Mouse (Mus musculus) embryonic facial prominence, embryonic 12.5 days (tissue): ENCODE results near the gene Dennd1a. TPM values are rescaled to one million over a fixed set of nuclear protein-coding genes. Genes with fewer than 3 reads are reported as not detected.

Source experiments
- ATAC-seq: fragments of 200-750 bp; cut with Nextera tagmentation; 2 replicates; pipeline ENCODE4 v1.8.0; 2017; ENCODE audit not compliant: insufficient number of reproducible peaks, insufficient read depth, low FRiP score, low TSS enrichment
- H3K27ac ChIP-seq: fragments of 300-500 bp; sonication (generic); 2 replicates; pipeline ENCODE4 v1.5.1; 2016; ENCODE audit warnings: mild to moderate bottlenecking
- H3K27me3 ChIP-seq: fragments of 300-500 bp; sonication (generic); 2 replicates; pipeline ENCODE4 v1.6.1; 2016; ENCODE audit warnings: mild to moderate bottlenecking, moderate library complexity
- H3K36me3 ChIP-seq: fragments of 300-500 bp; sonication (generic); 2 replicates; pipeline ENCODE4 v1.6.1; 2016; ENCODE audit warnings: mild to moderate bottlenecking
- H3K4me1 ChIP-seq: fragments of 300-500 bp; sonication (generic); 2 replicates; pipeline ENCODE4 v1.6.1; 2016
- H3K4me2 ChIP-seq: fragments of 300-500 bp; sonication (generic); replicated peaks from 2 replicates; pipeline ENCODE4 v1.6.1; 2016; ENCODE audit warnings: mild to moderate bottlenecking, moderate library complexity
- H3K4me3 ChIP-seq: fragments of 300-500 bp; sonication (generic); 2 replicates; pipeline ENCODE4 v1.5.1; 2016; ENCODE audit warnings: mild to moderate bottlenecking
- H3K9ac ChIP-seq: fragments of 300-500 bp; sonication (generic); 2 replicates; pipeline ENCODE4 v1.6.1; 2016; ENCODE audit warnings: mild to moderate bottlenecking, moderate library complexity
- H3K9me3 ChIP-seq: fragments of 300-500 bp; sonication (generic); 2 replicates; pipeline ENCODE4 v1.6.1; 2016; ENCODE audit warnings: mild to moderate bottlenecking, moderate library complexity
- WGBS: fragments of 180-500 bp; shearing (Covaris S2); methylation state at CpG from one replicate; pipeline ENCODE4 v1.1.7; 2016; 5-methylcytosine and 5-hydroxymethylcytosine counted together
- polyA plus RNA-seq: library from polyadenylated mRNA; unstranded; fragments of >200 nt; fragmentation: Nextera tagmentation; extraction: Ambion mirVana; gene quantifications from 2 replicates; pipeline ENCODE4 v1.2.1, GENCODE M21; 2016

Dennd1a gene
- polyA plus RNA-seq, 1 experiment from 2014 or later, result 21.4 TPM

GRCm38 (mm10) chr2:37774571-37774970 lies 512.6 kb downstream of the Dennd1a start:
- WGBS, result 12% methylated on average over 5 of the region's 5 CpGs
- no peak overlapping the region for H3K27ac ChIP-seq
- no peak overlapping the region for H3K4me3 ChIP-seq
- H3K9me3 ChIP-seq, result no peaks in the 10 kb centered on the region
- H3K4me2 ChIP-seq, result no peak overlapping the region
- no peak for ATAC-seq
- H3K27me3 ChIP-seq, result peaks cover 20% of the 10 kb centered on the region
- no peak overlapping the region for H3K9ac ChIP-seq
- H3K4me1 ChIP-seq, result peaks cover 26% of the 10 kb centered on the region
- H3K36me3 ChIP-seq, result no peaks in the 10 kb centered on the region

DNA sequence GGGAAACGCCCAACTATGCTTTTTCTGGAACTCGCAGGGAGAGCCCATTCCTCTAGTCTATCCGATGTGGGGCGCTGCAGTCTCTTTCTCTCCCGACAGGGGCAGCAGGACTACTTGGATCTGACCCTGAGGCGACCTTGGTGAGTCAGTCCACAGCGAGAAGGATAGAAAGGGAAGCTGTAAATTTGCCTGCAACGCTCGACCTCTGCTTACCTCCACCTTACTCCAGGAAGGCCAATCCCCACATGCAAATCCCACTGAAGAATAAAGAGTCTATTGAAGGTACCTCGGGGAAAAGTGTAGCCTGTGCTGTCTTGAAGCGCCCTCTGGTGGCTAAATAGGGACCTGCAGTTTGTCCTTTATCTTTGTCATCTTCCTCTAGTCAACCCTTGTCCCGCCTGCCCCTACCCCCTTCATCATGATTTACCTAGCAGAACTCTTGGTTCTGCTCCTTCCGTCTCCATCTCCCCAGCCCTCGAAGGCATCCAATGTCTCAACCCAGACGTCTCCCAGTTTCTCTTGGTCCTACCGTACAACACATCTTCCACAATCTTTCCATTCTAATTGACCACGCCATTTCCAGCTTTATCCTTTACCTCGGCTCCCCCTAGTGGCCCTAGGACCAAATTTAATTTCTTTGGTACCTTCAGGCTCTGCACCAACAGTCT lies 515.4 kb downstream of the Dennd1a start:
- peak overlapping the region; percentile 32 for H3K4me3 ChIP-seq
- H3K9ac ChIP-seq, result 0 out of 2 replicates have a peak overlapping the region, but pooled peaks have one; percentile 27

DNA sequence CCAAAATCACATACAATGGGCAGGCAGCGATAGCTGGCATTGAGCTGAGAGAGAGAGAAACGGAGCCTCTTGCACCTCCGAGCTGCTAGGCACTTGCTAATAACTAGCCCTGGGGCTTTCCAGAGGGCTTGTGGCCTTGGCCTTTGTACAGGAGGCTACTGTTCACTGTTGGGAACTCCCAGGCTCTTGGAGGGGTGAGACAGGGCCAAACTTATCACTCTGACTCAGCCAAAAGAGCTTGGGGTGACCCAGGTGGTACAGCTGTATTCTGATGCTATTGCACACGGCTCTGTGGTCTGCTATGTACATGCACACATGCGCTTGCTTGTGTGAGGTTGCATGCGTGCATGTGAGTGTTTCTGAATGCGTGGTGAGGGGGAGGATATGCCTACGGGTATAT lies 517.4 kb downstream of the Dennd1a start:
- Histone ChIP-seq H3K27me3 (0 out of 2 replicates have a peak, but pooled peaks cover 7% of the 10 kb centered on the region), H3K27ac (no peak overlapping the region), H3K9ac (no peak overlapping the region), H3K4me3 (no peak overlapping the region), H3K36me3 (no peaks in the 10 kb centered on the region), H3K9me3 (no peaks in the 10 kb centered on the region), H3K4me2 (no peak overlapping the region), H3K4me1 (peaks cover 26% of the 10 kb centered on the region)
- ATAC-seq, result no peak
- 82% methylated on average over 8 of the region's 8 CpGs for WGBS

More for the DNA sequence above, 515.4 kb downstream of the Dennd1a start:
- Histone ChIP-seq H3K4me2 (peak overlapping the region; percentile 50), H3K36me3 (no peaks in the 10 kb centered on the region), H3K9me3 (no peaks in the 10 kb centered on the region), H3K27me3 (peaks cover 4% of the 10 kb centered on the region), H3K27ac (no peak overlapping the region), H3K4me1 (peaks cover 22% of the 10 kb centered on the region)
- ATAC-seq, result peak; percentile 31; the same call in 1 of the 2 replicates
- under 1% methylated on average over 18 of the region's 18 CpGs for WGBS

DNA sequence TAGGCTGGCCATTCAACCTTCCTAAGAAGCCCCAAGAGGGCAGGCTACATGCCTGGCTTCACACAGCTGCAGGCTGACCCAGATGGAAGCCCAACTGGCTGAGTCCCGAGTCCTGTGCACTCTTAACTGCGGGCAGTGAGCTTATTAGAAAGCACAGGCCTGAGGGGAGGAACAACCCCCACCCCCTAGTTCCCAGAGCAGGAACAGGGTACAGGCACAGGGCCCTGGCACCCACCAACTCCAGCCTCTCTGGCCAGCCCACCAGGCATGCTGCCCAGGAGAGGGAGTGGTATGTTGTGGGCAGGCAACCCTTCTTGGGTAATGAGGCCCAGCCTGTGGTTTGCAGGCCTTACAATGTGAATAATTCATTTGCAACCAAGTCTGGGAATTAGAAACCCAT lies 518.3 kb downstream of the Dennd1a start:
- H3K4me1 ChIP-seq, result peaks cover 26% of the 10 kb centered on the region
- no peak overlapping the region for H3K9ac ChIP-seq
- ATAC-seq, result no peak

DNA sequence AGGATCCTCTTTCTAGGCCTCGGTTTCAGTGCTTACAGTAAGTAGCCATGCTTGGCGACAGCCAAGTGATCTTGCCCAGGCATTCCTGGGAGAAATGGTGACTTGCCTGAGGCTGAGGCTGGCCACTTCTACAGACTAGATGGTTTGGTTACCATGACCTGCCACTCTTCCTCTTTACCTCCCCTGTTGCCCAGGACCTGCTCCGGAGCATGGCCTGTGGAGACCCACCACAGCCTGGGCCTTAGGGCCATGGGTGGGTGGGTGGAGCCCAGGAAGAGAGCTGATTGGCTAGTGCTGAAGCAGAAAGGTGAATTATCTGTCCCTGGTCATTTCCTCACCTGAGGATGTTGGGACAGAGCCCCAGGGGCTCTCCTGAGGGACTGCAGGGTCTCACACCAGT lies 519.5 kb downstream of the Dennd1a start:
- WGBS, result 36% methylated on average over 3 of the region's 3 CpGs
- Histone ChIP-seq H3K27ac (no peak overlapping the region; the same call in 1 of the 2 replicates), H3K4me3 (no peak overlapping the region), H3K36me3 (no peaks in the 10 kb centered on the region), H3K4me2 (no peak overlapping the region), H3K9ac (no peak overlapping the region), H3K9me3 (no peaks in the 10 kb centered on the region), H3K27me3 (0 out of 2 replicates have a peak, but pooled peaks cover 9% of the 10 kb centered on the region), H3K4me1 (peaks cover 26% of the 10 kb centered on the region)
- ATAC-seq, result no peak

More for the DNA sequence above, 518.3 kb downstream of the Dennd1a start:
- 0 out of 2 replicates have a peak, but pooled peaks cover 9% of the 10 kb centered on the region for H3K27me3 ChIP-seq
- H3K36me3 ChIP-seq, result no peaks in the 10 kb centered on the region
- H3K4me2 ChIP-seq, result no peak overlapping the region
- H3K4me3 ChIP-seq, result no peak overlapping the region
- no peak overlapping the region for H3K27ac ChIP-seq
- WGBS, result 43% methylated on average over 2 of the region's 2 CpGs
- no peaks in the 10 kb centered on the region for H3K9me3 ChIP-seq

DNA sequence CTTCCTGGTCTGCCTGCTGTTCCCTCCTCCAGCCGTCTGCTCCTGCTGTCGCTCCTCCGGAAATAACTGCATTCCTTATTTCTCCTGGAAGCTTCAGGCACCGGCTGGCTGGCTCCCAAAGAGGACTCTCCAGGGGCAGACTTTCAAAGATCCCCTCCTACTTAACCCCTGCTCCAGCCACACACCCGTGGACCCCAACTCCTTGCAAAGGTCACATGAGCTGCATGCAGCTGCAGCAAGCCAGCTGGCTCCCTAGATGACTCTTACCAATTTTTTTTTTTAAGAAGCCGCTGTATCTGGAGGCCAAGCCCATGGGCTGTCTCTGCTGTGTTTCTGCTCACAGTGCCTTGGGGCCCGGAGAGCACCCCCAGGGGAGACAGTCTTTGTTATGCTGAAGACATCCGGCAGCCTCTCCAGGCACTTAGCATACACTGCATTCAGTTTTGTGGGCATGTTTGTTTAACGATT lies 520.1 kb downstream of the Dennd1a start:
- no peaks in the 10 kb centered on the region for H3K36me3 ChIP-seq
- no peak overlapping the region for H3K9ac ChIP-seq
- ATAC-seq, result no peak
- H3K4me2 ChIP-seq, result no peak overlapping the region
- 0 out of 2 replicates have a peak, but pooled peaks cover 9% of the 10 kb centered on the region for H3K27me3 ChIP-seq
- peaks cover 26% of the 10 kb centered on the region for H3K4me1 ChIP-seq
- peak overlapping the region; percentile 54 for H3K27ac ChIP-seq
- no peaks in the 10 kb centered on the region for H3K9me3 ChIP-seq
- 4% methylated on average over 9 of the region's 9 CpGs for WGBS
- H3K4me3 ChIP-seq, result no peak overlapping the region

DNA sequence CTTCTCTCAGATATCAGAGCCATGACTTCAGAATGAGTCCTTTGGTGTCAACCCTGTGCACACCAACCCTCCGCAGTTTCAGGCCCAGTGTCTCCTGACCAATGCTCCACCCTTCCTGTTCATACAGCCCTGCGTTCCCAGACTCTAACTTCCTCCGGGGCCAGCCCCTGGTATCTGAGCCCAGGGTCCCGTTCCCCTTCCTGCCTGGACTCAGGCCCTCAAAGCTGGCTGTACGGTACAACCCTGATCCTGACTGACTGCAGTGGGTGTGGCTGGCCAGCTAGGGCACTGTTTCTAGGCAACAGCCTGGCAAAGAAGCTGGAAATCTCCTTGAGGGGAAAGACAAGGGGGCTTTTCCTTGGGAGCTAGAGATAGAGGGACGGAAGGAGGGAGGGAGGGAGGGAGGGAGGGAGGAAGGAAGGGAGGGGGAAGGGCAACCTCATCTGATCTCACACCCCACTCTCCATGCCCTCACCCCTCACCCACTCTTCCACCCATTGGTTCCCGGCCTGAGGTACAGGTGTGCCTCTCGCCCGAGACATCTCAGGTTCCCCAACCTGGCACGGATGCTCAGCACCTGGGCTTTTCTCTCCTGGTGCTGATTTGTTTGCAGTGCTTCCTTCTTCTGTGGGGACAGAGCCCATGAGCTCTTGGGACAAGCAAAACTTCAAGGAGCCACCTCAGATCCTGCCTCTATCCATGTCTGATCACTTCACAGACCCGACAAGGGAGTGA lies 521.0 kb downstream of the Dennd1a start:
- Histone ChIP-seq H3K36me3 (no peaks in the 10 kb centered on the region), H3K27ac (no peak overlapping the region), H3K9me3 (no peaks in the 10 kb centered on the region), H3K4me2 (no peak overlapping the region), H3K27me3 (0 out of 2 replicates have a peak, but pooled peaks cover 9% of the 10 kb centered on the region), H3K4me1 (peaks cover 26% of the 10 kb centered on the region), H3K9ac (no peak overlapping the region; the same call in 1 of the 2 replicates), H3K4me3 (no peak overlapping the region)
- whole genome bisulfite sequencing, result 41% methylated on average over 10 of the region's 11 CpGs
- ATAC-seq, result no peak

DNA sequence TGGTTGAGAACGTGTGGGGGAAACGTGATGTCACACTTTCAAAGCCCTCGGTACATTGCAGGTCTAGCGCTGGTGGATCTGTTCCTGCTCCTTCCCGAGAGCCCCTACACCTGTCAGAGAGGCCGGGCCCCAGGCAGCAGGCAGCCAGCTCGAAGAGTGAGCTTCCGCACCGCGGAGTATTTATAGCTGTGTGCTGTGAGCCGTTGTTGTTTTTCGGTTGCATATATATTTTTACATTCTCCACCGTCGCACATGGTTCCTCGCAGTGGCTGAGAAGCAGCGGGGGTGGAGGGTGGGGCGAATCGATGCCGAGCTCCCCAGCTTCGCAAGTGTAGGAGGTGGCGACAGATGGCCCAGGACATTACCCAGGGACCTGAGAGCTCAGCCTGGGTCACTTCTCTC lies 522.1 kb downstream of the Dennd1a start:
- Histone ChIP-seq H3K36me3 (no peaks in the 10 kb centered on the region), H3K27me3 (0 out of 2 replicates have a peak, but pooled peaks cover 9% of the 10 kb centered on the region), H3K4me1 (peaks cover 26% of the 10 kb centered on the region)

DNA sequence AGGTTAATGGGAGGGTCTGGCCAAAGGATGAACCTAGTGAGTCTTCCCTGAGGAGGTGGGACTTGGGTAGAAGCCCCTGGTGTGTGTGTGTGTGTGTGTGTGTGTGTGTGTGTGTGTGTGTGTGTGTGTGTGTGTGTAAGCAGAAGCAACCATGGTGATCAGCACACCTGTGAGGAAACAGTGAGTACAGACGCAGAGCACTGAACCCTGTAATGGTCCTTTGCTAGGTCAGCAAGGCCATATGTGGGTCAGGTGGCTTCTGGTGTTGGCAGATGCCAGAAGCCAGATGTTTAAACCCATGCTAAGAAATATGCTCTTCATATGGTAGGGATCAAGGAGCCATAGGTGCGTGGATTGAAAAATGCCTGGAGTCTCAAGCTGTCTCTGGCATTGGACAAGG lies 522.7 kb downstream of the Dennd1a start:
- Histone ChIP-seq H3K4me3 (no peak overlapping the region), H3K36me3 (no peaks in the 10 kb centered on the region), H3K27me3 (0 out of 2 replicates have a peak, but pooled peaks cover 9% of the 10 kb centered on the region), H3K4me2 (no peak overlapping the region), H3K9ac (no peak overlapping the region), H3K4me1 (peaks cover 26% of the 10 kb centered on the region), H3K27ac (no peak overlapping the region), H3K9me3 (no peaks in the 10 kb centered on the region)
- 81% methylated on average over 2 of the region's 2 CpGs for WGBS
- ATAC-seq, result no peak

More for the DNA sequence above, 522.1 kb downstream of the Dennd1a start:
- no peak for ATAC-seq
- H3K4me3 ChIP-seq, result no peak overlapping the region
- H3K9me3 ChIP-seq, result no peaks in the 10 kb centered on the region
- H3K27ac ChIP-seq, result no peak overlapping the region
- H3K4me2 ChIP-seq, result no peak overlapping the region
- WGBS, result 29% methylated on average over 21 of the region's 21 CpGs
- H3K9ac ChIP-seq, result no peak overlapping the region

DNA sequence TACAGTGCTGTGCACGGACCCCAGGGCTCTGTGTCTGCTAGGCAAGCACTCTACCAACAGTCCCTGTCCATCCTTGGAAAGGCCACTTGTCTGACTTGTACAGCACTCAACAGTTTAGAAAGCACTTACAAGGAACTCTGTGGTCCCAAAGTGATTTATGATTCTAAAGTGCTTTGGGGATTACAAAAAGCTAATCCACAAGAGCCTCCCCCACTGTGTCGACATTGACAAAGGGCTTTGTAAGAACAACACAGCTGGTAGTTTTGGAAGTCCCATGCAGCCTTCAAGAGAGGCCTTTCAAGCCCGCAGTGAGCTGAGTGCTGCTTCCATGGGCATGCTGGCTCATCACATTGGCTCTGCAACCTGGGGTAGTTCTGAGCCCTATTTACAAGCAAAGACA lies 523.6 kb downstream of the Dennd1a start:
- no peak for ATAC-seq
- H3K9me3 ChIP-seq, result no peaks in the 10 kb centered on the region
- H3K9ac ChIP-seq, result no peak overlapping the region
- no peaks in the 10 kb centered on the region for H3K36me3 ChIP-seq
- H3K4me3 ChIP-seq, result no peak overlapping the region
- no peak overlapping the region for H3K4me2 ChIP-seq
- 0 out of 2 replicates have a peak, but pooled peaks cover 9% of the 10 kb centered on the region for H3K27me3 ChIP-seq
- no peak overlapping the region for H3K27ac ChIP-seq
- WGBS, result 42% methylated on average over 3 of the region's 3 CpGs
- peaks cover 24% of the 10 kb centered on the region for H3K4me1 ChIP-seq

GRCm38 (mm10) chr2:37760633-37761032 lies 526.6 kb downstream of the Dennd1a start:
- H3K9me3 ChIP-seq, result no peaks in the 10 kb centered on the region
- no peak overlapping the region for H3K4me2 ChIP-seq
- H3K4me1 ChIP-seq, result peaks cover 16% of the 10 kb centered on the region
- 0 out of 2 replicates have a peak, but pooled peaks cover 8% of the 10 kb centered on the region for H3K27me3 ChIP-seq
- 32% methylated on average over 6 of the region's 6 CpGs for WGBS
- H3K9ac ChIP-seq, result no peak overlapping the region
- no peak overlapping the region for H3K4me3 ChIP-seq
- H3K36me3 ChIP-seq, result no peaks in the 10 kb centered on the region
- ATAC-seq, result no peak
- H3K27ac ChIP-seq, result no peak overlapping the region
